In genomic region chr1:90914948-90915569, GRCm38 (mm10) we compare ENCODE assay signal across 8 mouse cellular contexts. TPM values are rescaled to one million over a fixed set of nuclear protein-coding genes. Genes with fewer than 3 reads are reported as not detected.
DNase-seq lines count a peak whose midpoint lies in the region; ATAC-seq and TF ChIP-seq lines count a peak whose summit lies in the region.

Mlph (plus strand) TSS chr1:90915085.

- H3K27me3 ChIP-seq in intestine, postnatal 0 days (replicated peaks; ENCODE audit: control insufficient read depth, insufficient read depth, low read length) = no peaks in the 10 kb centered on the region

- peaks cover 20% of the 10 kb centered on the region for H3K4me1 ChIP-seq in intestine, postnatal 0 days (replicated peaks; ENCODE audit: control insufficient read depth, insufficient read depth, low read length)

- peak within 1 kb of the TSS; percentile 65 for H3K4me2 ChIP-seq in intestine, postnatal 0 days (replicated peaks; ENCODE audit: low read depth)

- ATAC-seq in intestine, postnatal 0 days = peak; percentile 75

- H3K9me3 ChIP-seq in intestine, postnatal 0 days (ENCODE audit: control insufficient read depth) = no peaks in the 10 kb centered on the region

- no peaks in the 10 kb centered on the region for H3K36me3 ChIP-seq in intestine, postnatal 0 days (ENCODE audit: control insufficient read depth, insufficient read depth)

- H3K4me3 ChIP-seq in intestine, postnatal 0 days (ENCODE audit: low read depth, low read length) = peak within 1 kb of the TSS; percentile 37

- WGBS in intestine, postnatal 0 days = 12% methylated on average over 18 of the region's 18 CpGs

- H3K27ac ChIP-seq in intestine, postnatal 0 days (ENCODE audit: low read depth, low read length) = peak within 1 kb of the TSS; percentile 57; the same call in 1 of the 2 replicates

- DNase-seq in 3134 (ENCODE audit: extremely low read depth, insufficient read length, low spot score) = peak; percentile 52
- DNase-seq in NIH3T3 (ENCODE audit: low read depth) = peak; percentile 76
- peak; percentile 96 for DNase-seq in heart, adult 11 months
- peak; percentile 75 to 81 for DNase-seq in lung, adult 18-20 months
- peak; percentile 31 for DNase-seq in retina, embryonic 14.5 days (ENCODE audit: low spot score)
- no peak for DNase-seq in embryo, embryonic 10 days (ENCODE audit: low spot score)
- no peak for DNase-seq in T-cell, adult 2 months (ENCODE audit: low spot score)

- TF ChIP-seq CTCF in intestine, postnatal 0 days (IDR thresholded peaks at IDR 0.05; ENCODE audit: low read depth) = peak; percentile 1; the same call in 1 of the 2 replicates

- H3K9ac ChIP-seq in intestine, postnatal 0 days (ENCODE audit: low read depth, low read length) = peak within 1 kb of the TSS; percentile 13

RNA-seq across cellular contexts. Expression of gene Mlph, which starts in this region (rescaled TPM):
- 3.0 and 3.4 TPM in 2 replicates for polyA plus RNA-seq in intestine, postnatal 0 days (2015; fragmentation: Nextera tagmentation; extraction: Ambion mirVana)

Comparison
In these comparisons a context has a peak if more than half of its experiments do, and no peak if none do; other contexts are left out.
1. DNase-seq: peak in 3134 (single experiment), NIH3T3 (single experiment), heart, adult 11 months (single experiment), lung, adult 18-20 months (2 of 2) and retina, embryonic 14.5 days (single experiment); none in embryo, embryonic 10 days (single experiment) and T-cell, adult 2 months (single experiment).